Mouse (Mus musculus) intestine, postnatal 0 days (tissue): Measurements from ENCODE around the gene Ndufv2. TPM values are rescaled to one million over a fixed set of nuclear protein-coding genes. Genes with fewer than 3 reads are reported as not detected.
A peak's percentile ranks its signal among the peaks of the same experiment; 100 is the strongest.

ENCODE experiments used
- ATAC-seq: fragments of 200-750 bp; cut with Nextera tagmentation; 2 replicates; pipeline ENCODE4 v1.8.0; 2017; ENCODE audit warnings: mild to moderate bottlenecking, moderate TSS enrichment, moderate library complexity
- H3K27ac ChIP-seq: fragments of 300-500 bp; sonication (generic); 2 replicates; pipeline ENCODE4 v1.5.1; 2014; ENCODE audit warnings: mild to moderate bottlenecking, low read depth, low read length, moderate library complexity
- H3K27me3 ChIP-seq: fragments of 300-500 bp; sonication (generic); replicated peaks from 2 replicates; pipeline ENCODE4 v1.6.1; 2014; ENCODE audit warnings: low read length, mixed read lengths; ENCODE audit not compliant: control insufficient read depth, insufficient read depth
- H3K36me3 ChIP-seq: fragments of 300-500 bp; sonication (generic); 2 replicates; pipeline ENCODE4 v1.6.1; 2014; ENCODE audit warnings: mild to moderate bottlenecking, moderate library complexity; ENCODE audit not compliant: control insufficient read depth, insufficient read depth
- H3K4me1 ChIP-seq: fragments of 300-500 bp; sonication (generic); replicated peaks from 2 replicates; pipeline ENCODE4 v1.6.1; 2014; ENCODE audit warnings: antibody characterized with exemption, low read length, mixed read lengths; ENCODE audit not compliant: control insufficient read depth, insufficient read depth
- H3K4me2 ChIP-seq: fragments of 300-500 bp; sonication (generic); replicated peaks from 2 replicates; pipeline ENCODE4 v1.6.1; 2014; ENCODE audit warnings: low read depth, mild to moderate bottlenecking, moderate library complexity
- H3K4me3 ChIP-seq: fragments of 300-500 bp; sonication (generic); 2 replicates; pipeline ENCODE4 v1.5.1; 2014; ENCODE audit warnings: low read depth, low read length
- H3K9ac ChIP-seq: fragments of 300-500 bp; sonication (generic); 2 replicates; pipeline ENCODE4 v1.6.1; 2014; ENCODE audit warnings: mild to moderate bottlenecking, low read depth, low read length
- H3K9me3 ChIP-seq: fragments of 300-500 bp; sonication (generic); 2 replicates; pipeline ENCODE4 v1.6.1; 2016; ENCODE audit warnings: mixed run types; ENCODE audit not compliant: control insufficient read depth
- CTCF ChIP-seq: sonication (generic); IDR thresholded peaks from 2 replicates; pipeline ENCODE4 v1.5.1; 2016; ENCODE audit warnings: low read depth, mild to moderate bottlenecking, control low read depth, antibody characterized with exemption, moderate library complexity
- whole genome bisulfite sequencing: fragments of 180-500 bp; shearing (Covaris S2); extraction: QIAGEN DNeasy Blood & Tissue Kit; methylation state at CpG from one replicate; pipeline ENCODE4 v1.1.7; 2014; 5-methylcytosine and 5-hydroxymethylcytosine counted together
- polyA plus RNA-seq: library from polyadenylated mRNA; unstranded; fragments of >200 nt; fragmentation: Nextera tagmentation; extraction: Ambion mirVana; gene quantifications from 2 replicates; pipeline ENCODE4 v1.2.1, GENCODE M21; 2015

Ndufv2 gene
- polyA plus RNA-seq, 1 experiment from 2014 or later: 453 TPM

- TF ChIP-seq CTCF: no peak
- WGBS: 89% methylated on average over 4 of the region's 4 CpGs
- Histone ChIP-seq H3K36me3 (no peaks in the 10 kb centered on the region), H3K27ac (no peak overlapping the region), H3K4me3 (no peak overlapping the region), H3K9me3 (no peaks in the 10 kb centered on the region), H3K4me1 (peaks cover 7% of the 10 kb centered on the region), H3K9ac (no peak overlapping the region), H3K27me3 (no peaks in the 10 kb centered on the region), H3K4me2 (no peak overlapping the region)
- no peak for ATAC-seq
These were observed 6.8 kb upstream of the Ndufv2 start for GRCm38 (mm10) chr17:66108198-66108597.

GRCm38 (mm10) chr17:66107466-66107865, 6.1 kb upstream of the Ndufv2 start:
- Histone ChIP-seq H3K4me3 (no peak overlapping the region), H3K27me3 (no peaks in the 10 kb centered on the region), H3K9me3 (no peaks in the 10 kb centered on the region), H3K27ac (no peak overlapping the region), H3K9ac (no peak overlapping the region), H3K4me2 (no peak overlapping the region), H3K36me3 (no peaks in the 10 kb centered on the region), H3K4me1 (peaks cover 6% of the 10 kb centered on the region)
- TF ChIP-seq CTCF: no peak
- 72% methylated on average over 8 of the region's 8 CpGs for WGBS
- no peak for ATAC-seq

DNA sequence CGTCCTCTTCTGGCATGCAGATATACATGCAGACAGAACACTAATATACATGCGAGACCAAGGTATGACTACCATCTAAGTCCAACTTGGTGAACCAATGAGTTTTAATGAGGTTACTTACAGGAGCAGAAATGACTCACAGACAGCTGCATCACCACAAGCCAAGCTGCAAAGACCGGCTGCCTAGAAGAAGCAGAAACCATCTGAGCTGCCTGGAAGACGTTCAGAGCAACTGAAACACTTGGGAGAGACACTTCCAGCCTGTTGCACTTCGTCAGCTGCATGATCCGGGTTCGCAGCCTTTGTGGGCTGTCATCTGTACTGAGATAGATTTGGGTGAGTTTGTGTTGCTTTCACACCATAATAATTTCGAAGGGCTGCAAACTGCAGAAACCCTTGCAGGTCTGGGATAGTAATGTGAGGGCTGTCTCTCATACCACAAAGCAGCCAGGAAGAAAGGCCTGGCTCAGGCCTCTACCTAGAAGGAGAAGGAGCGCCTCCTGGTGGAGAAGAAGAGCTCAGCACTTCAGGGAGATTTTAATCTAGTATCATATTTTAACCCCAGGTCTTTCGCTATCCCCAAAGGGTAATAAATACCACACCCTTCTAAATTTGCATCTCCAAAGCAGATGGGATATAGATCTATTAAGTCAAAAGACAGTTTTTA, 5.4 kb upstream of the Ndufv2 start:
- ATAC-seq: no peak
- H3K27ac ChIP-seq: no peak overlapping the region
- no peak overlapping the region for H3K4me2 ChIP-seq
- WGBS: 47% methylated on average over 10 of the region's 10 CpGs
- H3K36me3 ChIP-seq: no peaks in the 10 kb centered on the region
- no peaks in the 10 kb centered on the region for H3K9me3 ChIP-seq
- H3K4me1 ChIP-seq: no peaks in the 10 kb centered on the region
- no peaks in the 10 kb centered on the region for H3K27me3 ChIP-seq
- H3K9ac ChIP-seq: no peak overlapping the region
- TF ChIP-seq CTCF: peak; percentile 92
- H3K4me3 ChIP-seq: no peak overlapping the region

DNA sequence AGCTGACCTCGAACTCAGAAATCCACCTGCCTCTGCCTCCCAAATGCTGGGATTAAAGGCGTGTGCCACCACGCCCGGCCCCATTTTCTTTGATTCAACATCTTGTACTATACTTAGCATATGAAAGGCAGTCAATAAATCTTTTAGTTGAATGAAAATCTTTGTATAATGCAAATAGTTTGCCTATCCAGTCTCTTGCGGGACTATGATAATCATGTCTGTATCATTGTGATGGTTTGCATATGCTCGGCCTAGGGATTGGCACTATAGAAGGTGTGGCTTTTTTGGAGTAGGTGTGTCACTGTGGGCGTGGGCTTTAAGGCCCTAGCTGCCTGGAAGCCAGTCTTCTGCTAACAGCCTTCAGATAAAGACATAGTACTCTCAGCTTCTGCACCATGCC, 2.7 kb upstream of the Ndufv2 start:
- no peaks in the 10 kb centered on the region for H3K36me3 ChIP-seq
- no peak for ATAC-seq
- TF ChIP-seq CTCF: no peak
- no peak overlapping the region for H3K27ac ChIP-seq
- H3K4me2 ChIP-seq: no peak overlapping the region
- no peaks in the 10 kb centered on the region for H3K27me3 ChIP-seq
- H3K9me3 ChIP-seq: no peaks in the 10 kb centered on the region
- no peaks in the 10 kb centered on the region for H3K4me1 ChIP-seq
- no peak overlapping the region for H3K4me3 ChIP-seq
- no peak overlapping the region for H3K9ac ChIP-seq
- 80% methylated on average over 7 of the region's 7 CpGs for WGBS

DNA sequence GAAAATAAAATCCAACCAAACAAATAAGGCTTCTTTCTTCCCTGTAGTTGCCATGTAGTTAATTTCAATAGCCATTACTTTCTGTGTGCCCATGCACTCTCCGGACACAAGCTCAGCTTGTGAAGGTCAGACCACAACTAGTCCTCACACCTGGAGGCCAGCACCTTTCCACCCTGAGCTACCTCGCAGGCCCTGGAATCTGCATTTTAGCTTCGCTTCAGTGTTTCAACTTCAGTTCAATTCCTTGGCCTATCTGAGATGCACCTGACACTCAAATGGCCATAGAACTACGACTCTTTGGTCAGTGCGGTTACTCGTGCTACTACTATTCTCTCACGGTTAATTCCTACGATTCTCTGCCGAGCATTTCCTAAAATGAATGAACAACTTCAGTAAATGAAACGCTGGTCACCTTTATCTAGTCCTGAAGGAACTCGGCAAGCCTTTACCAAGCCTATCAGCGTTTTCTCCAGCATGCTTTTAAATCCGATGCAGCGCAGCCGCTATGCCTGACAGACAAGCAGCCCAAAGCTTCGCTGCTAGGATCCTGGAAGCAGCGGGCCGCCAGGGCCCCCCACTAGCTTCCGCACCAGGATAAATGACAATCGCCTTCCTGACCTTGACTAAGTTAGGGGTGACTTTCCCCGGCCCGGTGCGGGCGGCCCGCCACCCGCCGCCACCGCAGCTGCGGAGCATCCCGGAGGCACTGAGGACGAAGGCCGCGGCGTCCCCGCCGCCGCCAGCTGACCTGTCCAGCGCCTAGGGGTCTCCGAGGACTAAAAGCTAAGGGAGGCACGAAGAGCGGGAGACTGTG, 586 bp downstream of the Ndufv2 start:
- Histone ChIP-seq H3K4me1 (0 out of 2 replicates have a peak, but pooled peaks cover 4% of the 10 kb centered on the region), H3K9ac (peak overlapping the region; percentile 86), H3K27me3 (no peaks in the 10 kb centered on the region), H3K36me3 (no peaks in the 10 kb centered on the region), H3K4me3 (peak overlapping the region; percentile 91), H3K4me2 (peak overlapping the region; percentile 63), H3K9me3 (no peaks in the 10 kb centered on the region), H3K27ac (peak overlapping the region; percentile 95)
- peak; percentile 58 for ATAC-seq
- 0 out of 2 replicates have a peak, but pooled peaks have one; percentile 0 for TF ChIP-seq CTCF
- under 1% methylated on average over 41 of the region's 41 CpGs for WGBS

DNA sequence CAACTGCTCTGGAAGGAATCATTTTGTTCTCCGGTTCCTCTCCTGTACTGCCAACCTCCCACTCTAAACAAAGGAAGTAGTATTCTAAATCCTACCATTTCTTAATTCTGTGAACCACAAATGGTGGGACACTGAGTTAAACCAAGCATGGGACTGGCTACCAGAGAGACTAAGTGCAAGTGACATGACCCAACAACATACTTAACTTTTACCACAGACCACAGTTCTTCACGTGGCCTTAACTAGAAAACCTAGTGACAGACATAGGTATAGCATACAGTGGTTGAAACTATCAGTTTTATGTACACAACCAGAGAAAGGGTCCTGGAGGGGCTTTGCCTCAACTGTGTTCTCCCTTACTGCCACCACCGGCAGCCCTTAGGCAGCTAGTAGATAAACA, 8.7 kb downstream of the Ndufv2 start:
- Histone ChIP-seq H3K36me3 (peaks cover 21% of the 10 kb centered on the region), H3K27me3 (no peaks in the 10 kb centered on the region), H3K4me1 (no peaks in the 10 kb centered on the region), H3K9ac (no peak overlapping the region), H3K4me2 (no peak overlapping the region), H3K9me3 (no peaks in the 10 kb centered on the region), H3K4me3 (no peak overlapping the region), H3K27ac (no peak overlapping the region)
- 60% methylated on average over 3 of the region's 3 CpGs for WGBS
- no peak for ATAC-seq
- no peak for TF ChIP-seq CTCF
